9 mouse cellular contexts compared by ENCODE assay signal in genomic region chr7:28919815-28920214, GRCm38 (mm10). TPM values are rescaled to one million over a fixed set of nuclear protein-coding genes. Genes with fewer than 3 reads are reported as not detected.
DNase-seq lines count a peak whose midpoint lies in the region; ATAC-seq lines count a peak whose summit lies in the region.
"Had no signal": no experiment of that assay in that cellular context is flagged by ENCODE, and none has a peak within 500 bp of the region (broad histone marks: within the 10 kb centered on the region; RNA-seq: fewer than 3 reads in every experiment).

No protein-coding gene starts in this region.

- H3K9ac ChIP-seq in forebrain, embryonic 13.5 days: peak overlapping the region; percentile 49; the same call in 1 of the 2 replicates
- no peak overlapping the region for H3K9ac ChIP-seq in midbrain, embryonic 14.5 days (replicated peaks; ENCODE audit: low read length)

- WGBS in forebrain, embryonic 13.5 days: 7% methylated on average over 6 of the region's 6 CpGs
- 57% methylated on average over 6 of the region's 6 CpGs for WGBS in midbrain, embryonic 14.5 days

- ATAC-seq in forebrain, embryonic 13.5 days: peak; percentile 90
- ATAC-seq in midbrain, embryonic 14.5 days (ENCODE audit: low FRiP score, low TSS enrichment): peak; percentile 48; the same call in 1 of the 2 replicates

- H3K27me3 ChIP-seq in forebrain, embryonic 13.5 days: no peaks in the 10 kb centered on the region
- H3K27me3 ChIP-seq in midbrain, embryonic 14.5 days (ENCODE audit: control insufficient read depth, insufficient read depth, low read length): no peaks in the 10 kb centered on the region

- peaks cover 47% of the 10 kb centered on the region for H3K36me3 ChIP-seq in forebrain, embryonic 13.5 days (ENCODE audit: poor library complexity, severe bottlenecking)
- H3K36me3 ChIP-seq in midbrain, embryonic 14.5 days (ENCODE audit: control insufficient read depth, insufficient read depth, low read length): peaks cover 44% of the 10 kb centered on the region

- H3K27ac ChIP-seq in forebrain, embryonic 13.5 days: peak overlapping the region; percentile 66
- H3K27ac ChIP-seq in midbrain, embryonic 14.5 days (replicated peaks; ENCODE audit: low read depth, low read length): peak overlapping the region; percentile 57

- H3K4me1 ChIP-seq in forebrain, embryonic 13.5 days: peaks cover 75% of the 10 kb centered on the region
- peaks cover 22% of the 10 kb centered on the region for H3K4me1 ChIP-seq in midbrain, embryonic 14.5 days (ENCODE audit: control insufficient read depth, insufficient read depth, low read length)

- peak overlapping the region; percentile 22; the same call in 1 of the 2 replicates for H3K4me2 ChIP-seq in forebrain, embryonic 13.5 days
- H3K4me2 ChIP-seq in midbrain, embryonic 14.5 days (ENCODE audit: low read length): no peak overlapping the region

- DNase-seq in layer of hippocampus, adult 11-12 months (ENCODE audit: low spot score): peak; percentile 54
- DNase-seq in layer of hippocampus, postnatal 36 days: no peak
- DNase-seq in brain, embryonic 18.5 days (ENCODE audit: low read depth, low spot score): peak; percentile 32
- DNase-seq in heart, postnatal 36 days: peak; percentile 79 to 81
- DNase-seq in left cerebral cortex, postnatal 36 days (ENCODE audit: low spot score in 2 of 2): peak; percentile 45 to 52
- peak; percentile 78 for DNase-seq in midbrain, embryonic 14.5 days
- peak; percentile 85 to 91 for DNase-seq in urinary bladder, postnatal 4 days (ENCODE audit: low spot score in 2 of 2)

- intact Hi-C loops in heart, postnatal 36 days (cut with DNase I): loop anchor here (2.0 to 10.0 kb wide), 2 partner anchors 41 to 545 kb away; partner anchors contain the start of gene Plekhg2
- intact Hi-C loops in left cerebral cortex, postnatal 36 days (cut with DNase I): no loop called here

- H3K9me3 ChIP-seq in forebrain, embryonic 13.5 days (replicated peaks): no peaks in the 10 kb centered on the region
- no peaks in the 10 kb centered on the region for H3K9me3 ChIP-seq in midbrain, embryonic 14.5 days (ENCODE audit: control insufficient read depth, low read length)

- H3K4me3 ChIP-seq in forebrain, embryonic 13.5 days: no peak overlapping the region
- no peak overlapping the region for H3K4me3 ChIP-seq in midbrain, embryonic 14.5 days (replicated peaks; ENCODE audit: low read depth, low read length)

RNA-seq across cellular contexts. Expression of gene Capn12, which starts 38.6 kb away (rescaled TPM):
- total RNA-seq in layer of hippocampus, postnatal 36 days (2021): under 1 TPM; 0.22 to 0.35 TPM
- polyA plus RNA-seq in forebrain, embryonic 13.5 days (2015; fragmentation: Nextera tagmentation; extraction: Ambion mirVana): 0.21 and 0.30 TPM in 2 replicates
- under 1 TPM; 0.19 to 0.27 TPM for total RNA-seq in heart, postnatal 36 days (2021)
- total RNA-seq in left cerebral cortex, postnatal 36 days (2021): 1 to 10 TPM in 1 of 2 experiments, under 1 TPM in 1; 0.72 to 1.4 TPM
- 0.33 and 0.55 TPM in 2 replicates for polyA plus RNA-seq in midbrain, embryonic 14.5 days (2014; fragmentation: Nextera tagmentation; extraction: Ambion mirVana)

RNA-seq across cellular contexts. Expression of gene Actn4, which starts 42.3 kb away (rescaled TPM):
- 100 to 1,000 TPM; 121 to 130 TPM for total RNA-seq in layer of hippocampus, postnatal 36 days (2021)
- 114 and 136 TPM in 2 replicates for polyA plus RNA-seq in forebrain, embryonic 13.5 days (2015; fragmentation: Nextera tagmentation; extraction: Ambion mirVana)
- total RNA-seq in heart, postnatal 36 days (2021): 10 to 100 TPM; 69.4 to 81.8 TPM
- total RNA-seq in left cerebral cortex, postnatal 36 days (2021): 100 to 1,000 TPM; 180 to 203 TPM
- 102 and 118 TPM in 2 replicates for polyA plus RNA-seq in midbrain, embryonic 14.5 days (2014; fragmentation: Nextera tagmentation; extraction: Ambion mirVana)

RNA-seq across cellular contexts. Expression of gene Lgals7, which starts 56.2 kb away (rescaled TPM):
- not detected for total RNA-seq in layer of hippocampus, postnatal 36 days (2021)
- polyA plus RNA-seq in forebrain, embryonic 13.5 days (2015; fragmentation: Nextera tagmentation; extraction: Ambion mirVana): 2.0 and 2.4 TPM in 2 replicates
- total RNA-seq in heart, postnatal 36 days (2021): 1 to 10 TPM in 1 of 2 experiments, under 1 TPM in 1; 0.73 to 1.4 TPM
- not detected for total RNA-seq in left cerebral cortex, postnatal 36 days (2021)
- polyA plus RNA-seq in midbrain, embryonic 14.5 days (2014; fragmentation: Nextera tagmentation; extraction: Ambion mirVana): 7.9 and 22.6 TPM in 2 replicates
- total RNA-seq: layer of hippocampus, adult 18-20 months had no signal

Comparison
In these comparisons a context has a peak if more than half of its experiments do, and no peak if none do; other contexts are left out.
1. DNase-seq: peak in layer of hippocampus, adult 11-12 months (single experiment), brain, embryonic 18.5 days (single experiment), heart, postnatal 36 days (2 of 2), left cerebral cortex, postnatal 36 days (2 of 2), midbrain, embryonic 14.5 days (single experiment) and urinary bladder, postnatal 4 days (2 of 2); none in layer of hippocampus, postnatal 36 days (0 of 2).